Mouse (Mus musculus) stomach, postnatal 0 days (tissue): ENCODE measurements around the gene Mmp2. TPM values are rescaled to one million over a fixed set of nuclear protein-coding genes. Genes with fewer than 3 reads are reported as not detected.

Experiments
- ATAC-seq: fragments of 200-750 bp; cut with Nextera tagmentation; 2 replicates; pipeline ENCODE4 v1.8.0; 2017; ENCODE audit not compliant: low FRiP score, low TSS enrichment
- DNase-seq: peaks from one replicate; pipeline ENCODE4 v3.0.0-alpha.2; 2016; ENCODE audit warnings: low spot score
- H3K27ac ChIP-seq: fragments of 300-500 bp; sonication (generic); replicated peaks from 2 replicates; pipeline ENCODE4 v1.5.1; 2014; ENCODE audit warnings: mild to moderate bottlenecking, control low read depth
- H3K27me3 ChIP-seq: fragments of 300-500 bp; sonication (generic); 2 replicates; pipeline ENCODE4 v1.6.1; 2014; ENCODE audit warnings: low read length; ENCODE audit not compliant: control insufficient read depth, insufficient read depth
- H3K36me3 ChIP-seq: fragments of 300-500 bp; sonication (generic); 2 replicates; pipeline ENCODE4 v1.6.1; 2014; ENCODE audit warnings: low read length, mixed read lengths; ENCODE audit not compliant: control insufficient read depth, insufficient read depth
- H3K4me1 ChIP-seq: fragments of 300-500 bp; sonication (generic); replicated peaks from 2 replicates; pipeline ENCODE4 v1.6.1; 2014; ENCODE audit warnings: antibody characterized with exemption; ENCODE audit not compliant: control insufficient read depth, insufficient read depth
- H3K4me2 ChIP-seq: fragments of 300-500 bp; sonication (generic); replicated peaks from 2 replicates; pipeline ENCODE4 v1.6.1; 2014; ENCODE audit warnings: low read depth, mild to moderate bottlenecking, control low read depth, moderate library complexity
- H3K4me3 ChIP-seq: fragments of 300-500 bp; sonication (generic); 2 replicates; pipeline ENCODE4 v1.5.1; 2014; ENCODE audit warnings: low read depth, low read length, control low read depth
- H3K9ac ChIP-seq: fragments of 300-500 bp; sonication (generic); 2 replicates; pipeline ENCODE4 v1.6.1; 2014; ENCODE audit warnings: mild to moderate bottlenecking, low read length, control low read depth, mixed read lengths
- H3K9me3 ChIP-seq: fragments of 300-500 bp; sonication (generic); 2 replicates; pipeline ENCODE4 v1.6.1; 2016; ENCODE audit warnings: low read length; ENCODE audit not compliant: control insufficient read depth
- CTCF ChIP-seq: IDR thresholded peaks from 2 replicates; pipeline ENCODE4 v1.5.1; 2016; ENCODE audit warnings: antibody characterized with exemption, low read depth, mild to moderate bottlenecking, moderate library complexity
- EP300 ChIP-seq: optimal IDR thresholded peaks from 2 replicates; pipeline ENCODE3; 2016; ENCODE audit warnings: antibody characterized with exemption
- WGBS: fragments of 180-500 bp; shearing (Covaris S2); extraction: QIAGEN DNeasy Blood & Tissue Kit; methylation state at CpG from one replicate; pipeline ENCODE4 v1.1.7; 2014; 5-methylcytosine and 5-hydroxymethylcytosine counted together
- polyA plus RNA-seq: library from polyadenylated mRNA; unstranded; fragments of >200 nt; fragmentation: Nextera tagmentation; extraction: Ambion mirVana; gene quantifications from 2 replicates; pipeline ENCODE4 v1.2.1, GENCODE M21; 2015

The Mmp2 gene
- polyA plus RNA-seq, 1 experiment from 2014 or later = 80.4 TPM

DNA sequence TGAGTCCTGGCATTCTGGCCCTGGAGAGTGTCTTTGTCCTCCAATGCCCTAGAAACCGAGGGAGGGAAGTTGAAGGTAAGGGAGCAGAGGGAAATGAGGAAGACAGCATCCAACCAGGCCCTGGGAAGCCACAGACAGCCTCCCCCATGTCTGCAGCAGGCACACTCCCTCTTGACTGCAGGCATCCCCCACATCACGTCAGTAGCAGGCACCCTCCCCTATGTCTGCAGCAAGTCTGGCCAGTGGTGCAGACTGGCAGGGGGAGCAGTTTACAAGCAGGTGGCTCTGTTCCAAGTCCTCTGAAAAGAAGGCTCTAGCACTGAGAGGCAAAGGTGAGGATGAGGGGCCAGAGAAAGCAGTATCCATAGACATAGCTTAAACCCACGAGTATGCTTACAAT lies 19.6 kb downstream of the Mmp2 start:
- DNase-seq (peak; percentile 30), ATAC-seq (no peak)
- TF ChIP-seq EP300 (no peak), CTCF (peak; percentile 15; the same call in 1 of the 2 replicates)
- Histone ChIP-seq H3K27ac (peak overlapping the region; percentile 35; the same call in 1 of the 2 replicates), H3K4me2 (0 out of 2 replicates have a peak overlapping the region, but pooled peaks have one; percentile 1), H3K4me1 (peaks cover 8% of the 10 kb centered on the region), H3K9ac (no peak overlapping the region), H3K27me3 (no peaks in the 10 kb centered on the region), H3K36me3 (0 out of 2 replicates have a peak, but pooled peaks cover 3% of the 10 kb centered on the region), H3K9me3 (no peaks in the 10 kb centered on the region), H3K4me3 (no peak overlapping the region)
- WGBS = 21% methylated on average over 3 of the region's 3 CpGs

- no peaks in the 10 kb centered on the region for H3K27me3 ChIP-seq
- no peak overlapping the region for H3K9ac ChIP-seq
- no peak overlapping the region for H3K4me3 ChIP-seq
- H3K27ac ChIP-seq = peak overlapping the region; percentile 35; the same call in 1 of the 2 replicates
- peaks cover 8% of the 10 kb centered on the region for H3K4me1 ChIP-seq
- 0 out of 2 replicates have a peak, but pooled peaks cover 3% of the 10 kb centered on the region for H3K36me3 ChIP-seq
- DNase-seq (peak; percentile 36), ATAC-seq (peak; percentile 34)
- 0 out of 2 replicates have a peak overlapping the region, but pooled peaks have one; percentile 1 for H3K4me2 ChIP-seq
- no peaks in the 10 kb centered on the region for H3K9me3 ChIP-seq
- 29% methylated on average over 9 of the region's 9 CpGs for WGBS
- TF ChIP-seq CTCF (no peak), EP300 (no peak)
Observed at GRCm38 (mm10) chr8:92847299-92847698, 20.2 kb downstream of the Mmp2 start.

DNA sequence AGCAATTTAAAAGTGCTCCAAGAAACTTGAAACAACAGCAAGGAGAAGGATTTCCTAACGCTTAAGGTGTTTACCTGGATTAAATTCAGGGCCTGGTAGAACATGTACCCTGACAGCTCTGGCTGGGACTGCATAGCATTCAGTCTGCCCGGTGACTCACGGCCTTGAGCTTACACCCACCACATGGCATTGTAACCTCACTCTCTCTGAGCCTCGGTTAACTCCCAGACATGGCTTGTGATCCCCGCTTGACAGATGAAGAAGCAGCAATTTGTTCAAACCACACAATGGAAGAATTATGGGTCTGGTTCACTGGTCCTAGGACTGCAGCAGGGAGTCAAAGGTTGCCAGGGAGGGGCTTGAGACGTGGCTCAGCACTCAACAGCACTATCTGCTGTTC lies 22.2 kb downstream of the Mmp2 start:
- DNase-seq (no peak), ATAC-seq (peak; percentile 59; the same call in 1 of the 2 replicates)
- Histone ChIP-seq H3K4me3 (no peak overlapping the region), H3K4me1 (peaks cover 8% of the 10 kb centered on the region), H3K27ac (no peak overlapping the region), H3K4me2 (no peak overlapping the region), H3K9me3 (no peaks in the 10 kb centered on the region), H3K36me3 (no peaks in the 10 kb centered on the region), H3K9ac (no peak overlapping the region), H3K27me3 (no peaks in the 10 kb centered on the region)
- 37% methylated on average over 6 of the region's 6 CpGs for WGBS
- TF ChIP-seq EP300 = no peak
- no peak for TF ChIP-seq CTCF

DNA sequence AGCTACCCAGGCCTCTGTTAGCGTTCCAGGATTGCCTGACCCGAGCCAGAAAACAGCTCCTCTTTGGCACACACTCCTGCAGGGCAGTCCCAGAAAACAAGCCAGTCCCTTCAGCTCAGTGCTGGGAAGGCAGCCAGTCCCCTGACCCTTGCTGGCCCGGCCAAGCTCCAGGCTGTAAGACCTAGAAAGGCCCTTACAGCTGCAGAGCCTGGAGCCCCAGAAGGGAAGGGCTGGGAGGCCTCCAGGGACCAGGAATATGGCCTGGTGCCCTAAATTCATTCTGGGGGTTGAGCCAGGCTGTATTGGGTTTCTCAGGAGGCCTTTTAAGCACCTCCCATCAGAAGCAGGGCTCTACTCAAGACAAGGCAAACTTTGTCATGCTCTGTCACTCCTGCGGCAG lies 23.1 kb downstream of the Mmp2 start:
- TF ChIP-seq EP300 = no peak
- no peak for TF ChIP-seq CTCF
- DNase-seq (peak; percentile 57), ATAC-seq (peak; percentile 52; the same call in 1 of the 2 replicates)
- no peak overlapping the region for H3K4me2 ChIP-seq
- no peak overlapping the region for H3K9ac ChIP-seq
- H3K27me3 ChIP-seq = no peaks in the 10 kb centered on the region
- peaks cover 10% of the 10 kb centered on the region for H3K4me1 ChIP-seq
- 43% methylated on average over 4 of the region's 4 CpGs for WGBS
- no peaks in the 10 kb centered on the region for H3K9me3 ChIP-seq
- 0 out of 2 replicates have a peak overlapping the region, but pooled peaks have one; percentile 20 for H3K27ac ChIP-seq
- no peaks in the 10 kb centered on the region for H3K36me3 ChIP-seq
- H3K4me3 ChIP-seq = no peak overlapping the region

DNA sequence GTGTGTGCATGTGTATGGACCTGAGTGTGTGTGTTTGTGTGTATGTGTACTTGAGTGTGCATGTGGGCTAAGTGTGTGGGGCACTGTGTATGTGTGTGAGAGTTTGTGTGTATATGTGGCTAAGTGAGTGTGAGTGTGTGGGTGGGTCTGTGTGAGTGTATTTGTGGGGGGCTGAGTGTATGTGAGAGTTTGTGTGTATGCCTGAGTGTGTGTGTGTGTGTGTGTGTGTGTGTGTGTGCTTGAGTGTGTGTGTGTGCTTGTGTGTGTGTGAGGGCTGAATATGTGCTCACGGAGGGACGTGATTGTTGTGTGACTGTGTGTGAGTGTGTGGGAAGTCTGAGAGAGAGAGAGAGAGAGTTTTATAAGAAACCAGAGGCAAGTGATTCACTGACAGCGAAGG lies 24.3 kb downstream of the Mmp2 start:
- Histone ChIP-seq H3K4me2 (no peak overlapping the region), H3K4me3 (no peak overlapping the region), H3K9me3 (no peaks in the 10 kb centered on the region), H3K27me3 (no peaks in the 10 kb centered on the region), H3K4me1 (peaks cover 9% of the 10 kb centered on the region), H3K9ac (no peak overlapping the region), H3K27ac (no peak overlapping the region), H3K36me3 (no peaks in the 10 kb centered on the region)
- DNase-seq (no peak), ATAC-seq (no peak)
- TF ChIP-seq EP300 = no peak
- no peak for TF ChIP-seq CTCF
- WGBS = 72% methylated on average over 3 of the region's 3 CpGs

DNA sequence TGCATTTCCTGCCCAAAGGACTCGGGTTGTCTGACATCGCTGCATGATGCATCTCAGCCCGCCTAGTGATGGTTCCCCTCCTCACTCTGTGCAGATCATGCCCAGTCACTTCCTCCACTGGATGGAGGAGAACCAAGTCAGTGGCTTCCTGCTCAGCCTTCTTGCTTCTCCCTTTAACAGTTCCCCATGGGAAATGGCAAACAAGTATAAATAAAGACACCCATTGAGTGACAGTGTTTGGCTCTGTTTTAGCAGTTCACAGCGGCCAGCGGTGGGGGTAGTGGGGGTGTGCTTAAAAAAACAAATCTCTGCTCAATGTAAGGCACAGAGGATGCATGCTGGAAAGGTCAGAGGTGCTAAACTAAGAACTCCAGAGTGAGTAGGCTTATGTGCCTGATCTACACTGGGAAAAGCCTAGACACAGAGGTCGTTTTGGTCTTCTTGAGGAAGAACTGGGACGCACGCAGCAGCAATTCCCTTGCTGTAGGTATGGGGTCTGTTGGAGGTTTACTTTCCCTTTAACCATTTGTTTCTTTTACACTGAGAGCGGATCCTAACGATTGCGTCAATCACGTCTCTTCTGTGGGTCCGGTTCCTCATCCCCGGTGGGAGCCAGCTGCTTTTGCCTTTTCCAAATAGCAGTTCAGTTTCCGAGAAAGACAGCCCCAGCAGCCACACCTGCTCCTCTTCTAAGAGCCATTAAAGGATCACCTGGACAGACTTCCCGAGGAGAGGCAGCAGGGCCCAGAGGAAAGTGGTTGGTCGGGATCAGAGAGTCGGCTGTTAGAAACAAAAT lies 26.3 kb downstream of the Mmp2 start:
- no peak overlapping the region for H3K9ac ChIP-seq
- H3K27me3 ChIP-seq = no peaks in the 10 kb centered on the region
- no peaks in the 10 kb centered on the region for H3K36me3 ChIP-seq
- WGBS = 46% methylated on average over 18 of the region's 18 CpGs
- no peaks in the 10 kb centered on the region for H3K9me3 ChIP-seq
- DNase-seq = no peak
- H3K4me3 ChIP-seq = no peak overlapping the region
- no peak for ATAC-seq
- H3K4me1 ChIP-seq = peaks cover 2% of the 10 kb centered on the region
- TF ChIP-seq CTCF (no peak), EP300 (no peak)
- H3K27ac ChIP-seq = no peak overlapping the region
- no peak overlapping the region for H3K4me2 ChIP-seq
